ENCODE assay signal across 17 mouse cellular contexts in the genomic region with DNA sequence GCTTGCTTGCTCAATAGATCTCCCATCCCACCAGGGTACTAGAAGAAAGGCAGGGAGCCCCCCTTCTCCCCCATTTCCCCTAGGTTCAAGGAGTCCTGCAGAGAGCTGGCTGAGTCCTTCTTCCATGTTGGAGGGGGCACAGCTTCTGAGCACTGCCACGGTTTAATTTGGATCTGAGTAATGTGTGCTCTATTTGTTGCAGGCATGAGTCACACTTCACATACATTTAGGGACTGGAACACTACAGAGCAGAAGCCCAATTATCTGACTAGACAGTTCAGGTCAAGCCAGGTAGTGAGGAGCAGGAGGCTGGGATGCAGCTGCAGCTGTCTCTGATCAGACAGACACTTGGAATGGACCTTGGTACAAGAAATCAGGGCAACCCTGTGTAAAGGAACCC.
DNase-seq lines count a peak whose midpoint lies in the region; ATAC-seq and TF ChIP-seq lines count a peak whose summit lies in the region.
"Had no signal": no experiment of that assay in that cellular context is flagged by ENCODE, and none has a peak within 500 bp of the region (broad histone marks: within the 10 kb centered on the region; RNA-seq: fewer than 3 reads in every experiment).

No protein-coding gene starts in this region.

- no peak for TF ChIP-seq POLR2A in cerebellum, adult 2 months (IDR thresholded peaks at IDR 0.05; ENCODE audit: borderline replicate concordance, insufficient read depth, low read length)

- DNase-seq in cerebellum, adult 2 months = peak; percentile 20 to 44
- DNase-seq in cerebellum, postnatal 36 days = no peak
- no peak for DNase-seq in forebrain, embryonic 14.5 days (ENCODE audit: low spot score)
- peak; percentile 27 for DNase-seq in Muller cell, postnatal 12 days (ENCODE audit: inconsistent ontology term)
- peak; percentile 77 for DNase-seq in brain, adult 2 months (ENCODE audit: low read depth, low spot score)
- DNase-seq in left cerebral cortex, postnatal 10 days (ENCODE audit: extremely low spot score in 1 of 2, low spot score in 2 of 2) = no peak
- no peak for DNase-seq in right cerebral cortex, postnatal 36 days (ENCODE audit: low spot score in 2 of 2)
- DNase-seq: adrenal gland, adult 8-10 months; adrenal gland, postnatal 14 days; adrenal gland, postnatal 36 days; forebrain, postnatal 0 days had no signal

- ATAC-seq in forebrain, embryonic 16.5 days = peak; percentile 49; the same call in 1 of the 2 replicates
- no peak for ATAC-seq in forebrain, embryonic 14.5 days
- ATAC-seq: activated CD4-positive, CD25-positive, alpha-beta regulatory T cell, adult 4 months; Patski had no signal

- TF ChIP-seq CTCF in cerebellum, adult 2 months (IDR thresholded peaks at IDR 0.05; ENCODE audit: borderline replicate concordance, insufficient read depth, low read depth, low read length) = no peak

- intact Hi-C loops in left cerebral cortex, postnatal 10 days (cut with DNase I) = no loop called here

- H3K27me3 ChIP-seq in cerebellum, adult 2 months (ENCODE audit: control insufficient read depth, insufficient read depth, low read length) = no peaks in the 10 kb centered on the region
- no peaks in the 10 kb centered on the region for H3K27me3 ChIP-seq in forebrain, embryonic 16.5 days (replicated peaks; ENCODE audit: control insufficient read depth, insufficient read depth, low read length)
- H3K27me3 ChIP-seq in forebrain, embryonic 14.5 days (replicated peaks; ENCODE audit: control insufficient read depth, insufficient read depth, low read length) = no peaks in the 10 kb centered on the region
- H3K27me3 ChIP-seq: embryonic facial prominence, embryonic 12.5 days; Patski had no signal

- WGBS in cerebellum, adult 2 months = 10% methylated on average over 1 of the region's 1 CpGs
- 10% methylated on average over 1 of the region's 1 CpGs for WGBS in forebrain, embryonic 16.5 days
- 21% methylated on average over 1 of the region's 1 CpGs for WGBS in forebrain, embryonic 14.5 days

- no peaks in the 10 kb centered on the region for H3K36me3 ChIP-seq in forebrain, embryonic 16.5 days (ENCODE audit: control insufficient read depth, insufficient read depth)
- H3K36me3 ChIP-seq in forebrain, embryonic 14.5 days (ENCODE audit: control insufficient read depth, insufficient read depth, low read length) = no peaks in the 10 kb centered on the region
- H3K36me3 ChIP-seq: embryonic facial prominence, embryonic 10.5 days; embryonic facial prominence, embryonic 12.5 days had no signal

- H3K4me2 ChIP-seq in forebrain, embryonic 16.5 days (ENCODE audit: low read length) = no peak overlapping the region
- no peak overlapping the region for H3K4me2 ChIP-seq in forebrain, embryonic 14.5 days (ENCODE audit: low read length)
- H3K4me2 ChIP-seq: embryonic facial prominence, embryonic 12.5 days; forebrain, embryonic 13.5 days had no signal

- H3K4me1 ChIP-seq in cerebellum, adult 2 months (ENCODE audit: control insufficient read depth, insufficient read depth, low read length) = peaks cover 7% of the 10 kb centered on the region
- 0 out of 2 replicates have a peak, but pooled peaks cover 2% of the 10 kb centered on the region for H3K4me1 ChIP-seq in forebrain, embryonic 16.5 days (replicated peaks; ENCODE audit: control insufficient read depth, insufficient read depth, low read length)
- H3K4me1 ChIP-seq in forebrain, embryonic 14.5 days (ENCODE audit: control insufficient read depth, insufficient read depth, low read length) = no peaks in the 10 kb centered on the region
- H3K4me1 ChIP-seq: embryonic facial prominence, embryonic 10.5 days; embryonic facial prominence, embryonic 12.5 days had no signal

- H3K4me3 ChIP-seq in cerebellum, adult 2 months (replicated peaks; ENCODE audit: insufficient read depth, low read depth, low read length) = no peak overlapping the region
- no peak overlapping the region for H3K4me3 ChIP-seq in forebrain, embryonic 16.5 days (replicated peaks; ENCODE audit: low read length)
- no peak overlapping the region for H3K4me3 ChIP-seq in forebrain, embryonic 14.5 days (ENCODE audit: low read depth, low read length)
- H3K4me3 ChIP-seq: embryonic facial prominence, embryonic 10.5 days; embryonic facial prominence, embryonic 12.5 days; forebrain, embryonic 13.5 days had no signal

- no peaks in the 10 kb centered on the region for H3K9me3 ChIP-seq in forebrain, embryonic 16.5 days (ENCODE audit: control insufficient read depth, low read length)
- no peaks in the 10 kb centered on the region for H3K9me3 ChIP-seq in forebrain, embryonic 14.5 days (replicated peaks; ENCODE audit: control insufficient read depth, low read length)
- H3K9me3 ChIP-seq: embryonic facial prominence, embryonic 10.5 days; embryonic facial prominence, embryonic 12.5 days; forebrain, embryonic 13.5 days had no signal

- no peak overlapping the region for H3K9ac ChIP-seq in forebrain, embryonic 16.5 days (replicated peaks; ENCODE audit: low read depth, low read length)
- no peak overlapping the region for H3K9ac ChIP-seq in forebrain, embryonic 14.5 days (ENCODE audit: low read length)
- H3K9ac ChIP-seq: embryonic facial prominence, embryonic 12.5 days; forebrain, embryonic 13.5 days; forebrain, postnatal 0 days had no signal

- no peak overlapping the region for H3K27ac ChIP-seq in cerebellum, adult 2 months (ENCODE audit: insufficient read depth, low read length)
- H3K27ac ChIP-seq in forebrain, embryonic 16.5 days (ENCODE audit: low read length) = no peak overlapping the region
- no peak overlapping the region for H3K27ac ChIP-seq in forebrain, embryonic 14.5 days (ENCODE audit: low read depth, low read length)
- H3K27ac ChIP-seq: embryonic facial prominence, embryonic 10.5 days; embryonic facial prominence, embryonic 12.5 days; forebrain, embryonic 13.5 days had no signal

Comparison
In these comparisons a context has a peak if more than half of its experiments do, and no peak if none do; other contexts are left out.
1. DNase-seq: peak in cerebellum, adult 2 months (2 of 2), Muller cell, postnatal 12 days (single experiment) and brain, adult 2 months (single experiment); none in cerebellum, postnatal 36 days (0 of 2), forebrain, embryonic 14.5 days (single experiment), left cerebral cortex, postnatal 10 days (0 of 2) and right cerebral cortex, postnatal 36 days (0 of 2).